Mouse (Mus musculus) NIH3T3 (cell line): ENCODE data around the gene Atp5c1.

Experiments used
- DNase-seq: peaks from one replicate; pipeline ENCODE4 v3.0.0-alpha.2; 2012; ENCODE audit warnings: low read depth

Gene Atp5c1

GRCm38 (mm10) chr2:10080310-10081010 is at the start of gene Atp5c1, which contains the start of gene Kin:
Gene Atp5c1 (minus strand): TSS chr2:10080510.
Gene Kin (plus strand): TSS chr2:10080593.
- peak; percentile 99 for DNase-seq

DNA sequence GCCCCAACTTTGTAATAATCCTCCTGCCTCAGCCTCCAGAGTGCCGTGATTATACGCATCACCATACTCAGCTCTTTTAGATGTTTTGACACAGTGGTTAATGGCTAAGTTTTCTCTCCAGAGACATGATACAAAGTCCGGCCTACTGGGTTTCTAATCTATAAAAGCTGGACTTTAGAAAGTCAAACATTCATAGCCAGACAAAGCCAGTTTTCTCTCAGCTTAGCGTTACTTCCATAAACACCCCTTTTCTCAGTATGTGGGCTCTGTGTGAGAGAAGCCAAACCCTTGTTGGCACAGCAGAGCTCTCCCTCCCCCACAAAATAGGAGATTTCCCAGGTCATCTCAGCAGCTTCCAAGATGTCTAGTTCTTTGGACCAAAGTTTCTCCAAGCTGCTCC is 48.3 kb upstream of the Atp5c1 start:
- no peak for DNase-seq

DNA sequence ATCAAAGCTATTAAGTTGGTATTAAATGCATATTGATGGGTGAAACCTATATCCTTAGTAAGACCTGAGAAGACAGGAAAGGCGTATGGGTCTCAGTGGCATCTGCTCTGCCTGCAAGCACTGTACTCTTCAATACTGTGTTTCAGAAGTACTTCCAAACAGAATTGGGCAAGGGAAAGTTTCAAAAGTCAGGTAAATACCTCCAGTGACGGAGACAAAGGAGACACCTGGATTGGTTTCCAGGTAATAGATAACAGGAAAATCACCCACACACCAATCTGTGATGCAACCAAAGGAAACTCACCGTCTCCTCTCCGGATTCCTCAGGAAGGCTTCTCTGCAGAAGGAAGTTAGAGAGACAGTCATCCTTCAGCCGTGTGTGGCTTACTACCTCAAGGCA is 47.2 kb upstream of the Atp5c1 start:
- no peak for DNase-seq

DNA sequence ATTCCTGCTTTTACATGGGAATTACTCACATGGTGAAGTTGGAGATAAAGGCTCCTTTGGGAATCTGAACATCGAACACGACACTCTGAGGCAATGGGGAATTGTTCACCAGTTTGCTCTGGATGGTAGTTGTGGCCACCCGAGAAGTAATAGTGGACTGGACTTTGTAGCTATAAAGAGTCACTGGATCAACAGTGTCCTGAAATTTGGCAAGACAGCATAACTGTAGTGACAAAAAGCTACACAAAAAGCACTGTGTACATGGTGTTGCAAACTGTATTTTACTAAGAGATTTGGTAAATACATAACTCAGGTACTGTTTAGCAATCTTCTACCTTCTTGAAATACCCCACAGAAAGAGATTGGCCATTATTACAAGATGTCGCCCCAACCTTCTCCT is 45.8 kb upstream of the Atp5c1 start:
- DNase-seq, result no peak

- DNase-seq, result peak; percentile 20
Observed at GRCm38 (mm10) chr2:10121826-10122225, 41.5 kb upstream of the Atp5c1 start.

DNA sequence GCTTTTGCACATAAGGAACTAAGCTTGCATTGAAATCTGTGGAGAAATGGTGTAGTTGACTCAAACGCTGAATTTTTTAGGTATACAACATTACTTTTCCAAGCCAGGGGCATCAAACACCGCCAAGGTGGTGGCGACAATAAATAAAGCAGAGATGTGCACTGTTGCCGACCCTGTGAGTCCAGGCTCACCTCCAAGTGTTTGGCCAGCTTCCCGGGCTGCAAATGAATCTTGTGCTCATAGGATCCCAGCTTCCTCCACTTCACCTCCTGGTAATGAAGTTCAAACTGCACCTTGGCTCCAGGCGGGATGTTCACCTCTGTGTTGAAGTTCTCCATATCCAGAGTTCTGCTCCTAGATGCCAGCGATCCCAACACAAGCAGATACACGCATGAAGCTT is 39.0 kb upstream of the Atp5c1 start:
- peak; percentile 14 for DNase-seq

- DNase-seq, result peak; percentile 16
Observed at GRCm38 (mm10) chr2:10118751-10119150, 38.4 kb upstream of the Atp5c1 start.

- no peak for DNase-seq
Observed at GRCm38 (mm10) chr2:10108535-10109189, 28.4 kb upstream of the Atp5c1 start.

GRCm38 (mm10) chr2:10101180-10101579 is 20.9 kb upstream of the Atp5c1 start:
- DNase-seq, result peak; percentile 75

DNA sequence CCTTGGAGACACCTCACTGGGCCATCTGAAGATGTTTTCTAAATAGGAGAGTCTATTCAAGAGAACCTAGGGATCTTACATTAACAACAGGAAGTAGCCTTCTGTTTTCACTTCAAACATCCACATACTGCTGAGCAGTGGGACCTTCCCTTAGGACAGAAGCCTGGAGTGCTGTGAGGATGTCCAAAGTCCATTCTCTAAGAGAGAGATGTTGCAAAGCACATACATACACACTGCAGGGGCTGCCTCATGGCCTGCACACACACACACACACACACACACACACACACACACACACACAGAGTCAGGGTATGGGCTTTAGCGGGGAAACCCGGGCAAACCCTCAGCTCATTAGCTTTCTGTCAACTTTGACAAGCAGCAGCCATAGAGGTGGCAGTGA is 20.2 kb upstream of the Atp5c1 start:
- DNase-seq, result no peak

- DNase-seq, result peak; percentile 77
Observed at GRCm38 (mm10) chr2:10098598-10099215, 18.4 kb upstream of the Atp5c1 start.

DNA sequence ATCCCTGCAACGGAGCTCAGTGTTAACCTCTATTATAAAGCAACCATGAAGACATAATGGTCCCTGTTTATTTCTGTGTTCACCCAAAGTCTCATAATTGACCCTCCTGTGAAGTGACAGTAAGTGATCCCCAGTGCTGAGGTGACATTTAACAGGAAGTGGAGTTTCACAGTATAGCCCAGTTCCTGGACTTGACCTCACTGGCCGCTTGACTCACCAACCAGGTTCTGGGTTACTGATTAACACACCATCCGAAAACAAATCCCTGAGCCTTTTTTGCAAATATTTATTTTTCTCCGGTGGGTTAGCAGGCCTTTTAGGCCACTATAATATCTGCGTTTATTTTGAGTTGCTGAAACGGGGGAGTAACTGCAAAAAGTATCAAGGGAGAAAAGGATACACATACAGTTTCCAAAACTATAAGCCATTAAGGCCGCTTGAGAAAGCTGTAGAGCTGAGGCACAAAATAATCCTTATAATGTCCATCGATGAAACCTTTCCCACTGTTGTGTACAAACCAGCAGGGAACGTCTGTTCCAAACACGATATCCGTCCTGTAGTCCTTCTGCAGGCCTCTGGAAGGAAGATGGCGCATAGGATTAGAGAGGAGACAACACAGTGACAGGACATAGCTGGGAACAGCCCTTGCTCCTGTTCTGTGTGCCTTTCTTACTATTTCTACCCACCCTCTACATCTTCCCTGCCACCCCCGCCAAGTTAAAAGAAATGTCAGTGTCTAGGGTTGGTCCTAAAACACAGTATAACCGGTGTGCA is 14.2 kb upstream of the Atp5c1 start:
- DNase-seq, result no peak

DNA sequence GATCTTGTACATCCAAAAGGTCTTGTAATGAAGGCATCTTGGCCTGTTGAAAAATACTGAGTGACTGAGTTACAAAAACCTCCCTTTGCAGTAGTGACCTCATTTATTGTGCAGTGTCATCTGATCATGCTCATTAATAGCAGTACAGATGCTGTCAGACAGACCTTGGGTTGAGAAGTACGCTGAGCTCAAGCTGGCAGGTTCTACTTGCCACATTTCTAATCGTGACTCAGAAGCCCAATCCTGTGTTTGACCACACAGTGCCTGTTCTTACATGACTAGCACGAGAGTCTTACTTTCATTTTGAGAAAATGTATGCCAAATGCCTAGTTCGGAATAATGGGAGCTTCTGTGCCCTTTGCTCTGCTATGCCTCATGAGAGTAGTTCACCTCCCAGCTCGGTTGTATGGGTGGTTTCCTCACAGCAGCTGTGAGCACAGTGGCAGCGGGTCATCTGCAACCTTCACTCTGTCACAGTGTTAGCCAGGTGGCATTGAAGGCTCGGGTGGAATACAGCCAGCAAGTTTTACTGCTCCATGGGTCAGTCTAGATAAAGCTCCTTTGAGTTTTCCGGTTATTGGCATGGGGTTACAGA is 7.0 kb upstream of the Atp5c1 start:
- DNase-seq, result peak; percentile 52

GRCm38 (mm10) chr2:10082737-10083136 is 2.4 kb upstream of the Atp5c1 start:
- DNase-seq, result no peak

DNA sequence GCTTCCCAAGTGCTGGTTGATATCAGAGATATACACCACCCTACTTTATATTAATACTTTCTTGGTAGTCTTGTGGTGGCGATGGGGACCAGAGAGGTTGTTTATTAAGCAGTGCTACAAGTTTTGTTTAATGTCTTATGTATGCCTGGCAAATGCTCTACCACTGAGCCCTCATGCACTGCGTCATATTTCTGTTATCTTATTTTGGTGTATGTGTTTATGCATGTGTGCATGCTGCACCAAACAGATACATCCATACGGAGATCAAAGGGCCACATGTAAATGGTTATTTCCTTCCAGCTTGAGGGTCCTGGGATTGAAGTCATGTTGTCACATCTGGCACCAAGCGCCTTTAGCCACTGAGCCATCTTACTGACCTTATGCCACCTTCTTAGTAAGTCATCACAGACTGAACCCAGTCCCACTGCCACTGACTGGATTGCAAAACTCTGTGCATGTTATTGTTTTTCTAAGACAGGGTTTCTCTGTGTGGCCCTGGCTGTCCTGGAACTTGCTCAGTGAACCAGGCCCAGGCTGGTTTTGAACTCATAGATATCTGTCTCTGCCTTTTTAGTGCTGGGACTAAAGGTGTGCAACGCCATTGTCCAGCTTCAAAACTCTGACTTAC is 1.3 kb upstream of the Atp5c1 start:
- no peak for DNase-seq

DNA sequence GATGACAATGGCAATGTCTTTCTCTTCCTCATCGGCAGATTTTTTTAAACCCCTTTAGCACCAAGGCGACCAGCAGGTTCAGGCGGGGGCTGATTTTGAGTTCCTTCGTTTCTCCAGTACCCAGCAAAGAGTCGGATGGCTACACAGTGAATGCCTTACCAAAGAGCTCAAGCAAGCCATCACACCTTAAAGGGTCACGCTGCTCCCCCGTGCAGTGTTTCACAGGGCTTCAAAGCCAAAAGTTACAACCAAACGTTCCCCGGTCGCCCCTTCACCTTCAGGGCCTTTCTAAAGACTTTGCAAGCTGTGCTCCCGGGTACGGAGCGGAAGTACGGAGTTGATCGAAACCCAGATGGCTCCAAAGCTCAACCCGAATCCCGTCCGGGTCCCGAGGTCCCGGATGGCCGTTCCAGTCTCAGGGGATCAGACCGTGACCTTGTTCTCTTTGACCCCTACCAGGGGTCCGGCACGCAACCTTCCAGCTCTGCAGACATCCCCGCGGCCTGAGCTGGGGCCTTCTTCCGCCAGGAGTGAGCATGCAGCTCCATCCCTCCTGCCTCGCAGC is 483 bp downstream of the Atp5c1 start:
- no peak for DNase-seq

GRCm38 (mm10) chr2:10076675-10077074 is 3.6 kb downstream of the Atp5c1 start:
- DNase-seq, result peak; percentile 75

- no peak for DNase-seq
Observed at GRCm38 (mm10) chr2:10074470-10074869, 5.8 kb downstream of the Atp5c1 start.

DNA sequence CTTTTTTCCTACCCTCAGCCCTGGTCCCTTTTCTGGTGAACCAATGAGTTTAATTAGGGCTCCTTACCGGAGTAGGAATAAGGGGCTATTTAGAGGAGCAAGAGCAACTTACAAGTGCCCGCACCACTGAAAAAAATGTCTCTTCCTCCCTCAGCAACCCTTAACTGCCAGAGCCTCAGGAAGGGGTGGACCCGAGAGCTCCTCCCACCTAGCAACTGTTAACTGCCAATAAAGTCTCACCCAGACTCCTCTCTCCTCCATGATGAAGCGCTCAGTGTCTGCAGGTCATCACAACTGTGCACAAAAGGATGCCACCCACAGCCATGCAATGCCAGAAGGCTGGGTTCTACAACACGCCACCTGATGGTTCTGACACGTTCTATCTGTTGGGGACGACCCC is 8.6 kb downstream of the Atp5c1 start:
- DNase-seq, result no peak

DNA sequence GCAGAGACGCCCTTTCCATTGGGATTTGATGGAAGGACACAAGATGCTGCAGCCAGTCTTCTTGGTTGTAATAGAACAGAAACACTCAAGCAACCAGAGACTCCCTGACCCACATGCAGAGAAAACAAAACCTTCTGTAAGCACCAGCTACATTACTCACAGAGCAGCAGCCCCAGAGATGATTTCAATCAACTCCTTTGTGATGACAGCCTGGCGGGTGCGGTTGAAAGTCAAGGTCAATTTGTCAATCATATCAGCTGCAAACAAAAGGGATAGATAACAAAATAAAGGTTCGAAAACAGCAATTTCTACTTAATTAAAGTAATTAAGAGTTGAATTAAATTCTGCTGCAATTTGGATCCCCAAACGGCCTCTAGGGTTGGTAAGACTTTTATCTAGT is 21.5 kb downstream of the Atp5c1 start:
- DNase-seq, result no peak

GRCm38 (mm10) chr2:10051996-10052395 is 28.3 kb downstream of the Atp5c1 start:
- no peak for DNase-seq
